Mouse (Mus musculus) A20 (cell line): ENCODE data around the gene Vamp4.
"Not testable (repeated sequence)": the region's sequence is repeated elsewhere in the genome, so short reads cannot be mapped to it uniquely, and the experiment has no call there.

Experiments used
- DNase-seq: peaks from one replicate; pipeline ENCODE4 v3.0.0-alpha.2; 2011; ENCODE audit warnings: low read depth, low spot score

Vamp4 gene

DNA sequence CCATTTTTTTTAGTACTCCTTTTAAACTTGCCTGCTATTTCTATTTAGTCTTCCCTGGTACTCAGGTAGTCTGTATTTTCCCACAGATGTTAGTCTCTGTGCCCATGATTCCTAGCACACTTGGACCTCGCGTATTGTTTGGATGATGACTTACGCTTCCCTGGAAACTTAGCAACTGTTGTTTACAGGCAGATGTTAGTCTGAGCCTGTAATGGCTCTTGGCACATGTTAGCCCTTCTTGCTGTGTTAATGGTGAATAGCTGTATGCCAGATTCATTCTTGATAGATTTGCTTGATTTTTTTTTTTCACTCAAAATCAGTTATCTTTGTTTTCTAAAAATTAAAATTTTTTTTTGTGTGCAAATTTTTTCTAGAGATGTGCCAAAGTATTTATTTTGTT lies 18.3 kb downstream of the Vamp4 start:
- DNase-seq: no peak

DNA sequence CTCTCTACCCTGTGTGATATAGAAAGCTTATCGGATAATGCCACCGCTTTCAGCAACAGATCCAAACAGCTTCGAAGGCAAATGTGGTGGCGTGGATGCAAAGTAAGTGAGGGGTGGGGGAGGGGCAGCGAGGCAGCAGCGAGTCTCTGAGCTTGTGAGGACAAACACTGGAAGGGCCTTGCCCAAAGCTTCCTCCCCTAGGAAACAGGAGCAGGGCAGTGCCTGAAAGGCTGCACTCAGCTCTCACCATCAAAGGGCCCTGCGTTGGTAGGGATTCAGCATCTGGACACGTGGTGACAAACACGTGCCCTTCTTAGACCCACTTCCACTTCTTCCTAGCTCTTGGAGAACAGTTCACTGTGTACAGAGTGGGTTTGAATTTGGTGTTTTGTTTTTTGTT lies 19.1 kb downstream of the Vamp4 start:
- DNase-seq: no peak

DNA sequence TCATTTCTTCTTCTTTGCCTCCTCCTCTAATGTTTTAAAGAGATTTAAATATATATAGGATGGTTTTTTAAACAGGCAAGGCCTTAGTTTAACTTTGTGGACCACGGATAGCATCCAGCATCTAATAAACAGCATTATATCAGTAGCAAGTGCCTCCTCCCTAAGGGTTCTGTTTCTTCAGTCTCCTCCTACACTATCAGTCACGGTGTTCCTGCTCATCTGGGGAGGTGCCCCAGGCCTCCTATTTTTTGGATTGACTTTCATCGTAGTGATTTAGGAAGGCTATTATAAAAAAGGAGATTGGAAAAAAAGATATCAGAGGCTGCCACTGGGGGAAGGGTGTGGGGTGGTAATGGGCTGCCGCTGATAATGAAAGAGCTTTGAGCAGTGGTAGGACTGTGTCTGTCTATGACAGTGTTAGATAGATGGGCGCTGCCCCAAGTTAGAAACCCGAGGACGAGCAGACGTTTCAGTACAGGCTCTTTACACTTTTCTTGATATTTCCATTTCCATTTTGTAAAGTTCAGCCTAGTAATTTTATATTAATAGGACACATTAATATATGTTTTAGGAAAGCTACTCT lies 20.2 kb downstream of the Vamp4 start:
- DNase-seq: no peak

GRCm38 (mm10) chr1:162597379-162598102 lies 27.2 kb downstream of the Vamp4 start:
- DNase-seq: no peak

DNA sequence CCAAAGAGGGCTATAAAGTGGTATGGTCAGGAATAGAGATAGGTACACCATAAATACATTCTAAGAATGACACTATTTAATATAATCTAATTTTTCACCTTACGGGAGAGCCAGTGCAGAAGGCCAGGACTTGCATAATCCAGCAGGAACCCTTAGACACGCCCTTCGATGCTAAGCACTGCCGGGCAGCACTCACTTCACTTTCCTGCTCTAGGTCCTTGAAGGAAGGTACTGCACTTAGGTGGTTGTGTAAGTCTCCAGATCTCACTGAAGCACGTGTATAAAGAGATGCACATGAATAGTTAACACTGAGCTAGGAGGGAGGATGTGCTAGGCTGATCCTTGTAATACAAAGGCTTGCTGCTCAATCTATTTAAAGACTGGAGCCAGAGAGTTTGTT lies 29.3 kb downstream of the Vamp4 start:
- DNase-seq: no peak

- no peak for DNase-seq
Observed at GRCm38 (mm10) chr1:162601288-162601687, 31.0 kb downstream of the Vamp4 start.

DNA sequence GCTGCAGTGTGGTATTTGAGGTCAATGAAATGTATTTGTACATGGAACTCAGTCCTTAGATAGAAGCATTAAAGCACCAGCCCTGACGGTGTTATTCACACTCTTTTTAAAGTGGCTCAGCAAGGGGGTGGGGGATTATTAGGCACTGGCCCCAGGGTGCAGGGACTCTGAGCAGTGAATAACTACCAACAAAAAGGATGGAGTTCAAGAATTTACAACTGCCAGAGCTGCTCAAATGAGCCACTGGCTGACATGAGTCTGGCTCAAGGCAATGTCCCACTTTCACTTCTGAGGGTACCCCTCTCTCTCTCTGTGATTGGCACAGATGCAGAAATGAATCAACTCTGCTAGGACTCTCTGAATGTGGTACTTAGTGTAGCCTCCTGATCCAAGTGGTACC lies 37.8 kb downstream of the Vamp4 start:
- DNase-seq: no peak

- DNase-seq: no peak
Observed at GRCm38 (mm10) chr1:162609633-162610250, 39.4 kb downstream of the Vamp4 start.

- no peak for DNase-seq
Observed at GRCm38 (mm10) chr1:162611191-162611590, 40.9 kb downstream of the Vamp4 start.

DNA sequence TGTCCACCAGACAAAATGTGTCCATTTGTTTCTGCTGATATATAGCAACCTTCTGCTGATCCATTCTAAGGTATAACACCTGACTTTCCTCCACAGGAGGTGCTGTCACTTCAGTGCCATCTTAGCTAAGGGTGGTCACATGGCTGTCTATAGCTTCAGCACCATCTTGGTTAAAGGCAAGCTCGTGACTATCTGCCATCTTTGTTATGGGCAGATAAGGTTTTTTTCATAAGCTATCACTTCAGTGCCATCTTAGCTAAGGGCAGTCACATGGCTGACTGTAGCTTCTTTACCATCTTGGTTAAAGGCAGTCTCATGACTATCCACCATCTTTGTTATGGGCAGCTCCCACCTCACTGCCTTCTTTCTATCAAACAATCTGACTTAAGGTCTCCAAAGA lies 45.2 kb downstream of the Vamp4 start:
- peak; percentile 20 for DNase-seq

GRCm38 (mm10) chr1:162620487-162620886 lies 50.2 kb downstream of the Vamp4 start:
- DNase-seq: peak; percentile 71

- peak; percentile 32 for DNase-seq
Observed at GRCm38 (mm10) chr1:162623895-162624294, 53.6 kb downstream of the Vamp4 start.

DNA sequence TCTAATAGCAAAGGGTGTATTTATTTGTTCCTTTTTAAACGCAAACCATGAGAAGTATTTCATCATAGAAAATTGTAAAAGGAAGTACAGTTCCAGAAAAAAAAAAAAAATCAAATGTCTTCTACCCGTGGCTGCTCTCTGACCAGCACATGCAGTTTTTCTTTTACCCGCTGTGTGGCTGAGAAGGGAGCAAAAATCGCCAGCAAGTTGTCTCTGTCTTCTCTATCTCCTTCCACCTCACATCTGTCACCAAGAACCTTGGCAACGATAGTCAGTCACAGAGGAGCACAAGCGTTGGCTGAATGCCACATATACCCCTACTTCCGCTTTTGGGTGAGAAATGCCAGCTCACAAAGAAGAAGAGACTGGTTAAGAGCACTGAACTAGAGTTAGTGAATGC lies 54.9 kb downstream of the Vamp4 start:
- peak; percentile 85 for DNase-seq

GRCm38 (mm10) chr1:162627821-162628220 lies 57.5 kb downstream of the Vamp4 start:
- not testable (repeated sequence) for DNase-seq

DNA sequence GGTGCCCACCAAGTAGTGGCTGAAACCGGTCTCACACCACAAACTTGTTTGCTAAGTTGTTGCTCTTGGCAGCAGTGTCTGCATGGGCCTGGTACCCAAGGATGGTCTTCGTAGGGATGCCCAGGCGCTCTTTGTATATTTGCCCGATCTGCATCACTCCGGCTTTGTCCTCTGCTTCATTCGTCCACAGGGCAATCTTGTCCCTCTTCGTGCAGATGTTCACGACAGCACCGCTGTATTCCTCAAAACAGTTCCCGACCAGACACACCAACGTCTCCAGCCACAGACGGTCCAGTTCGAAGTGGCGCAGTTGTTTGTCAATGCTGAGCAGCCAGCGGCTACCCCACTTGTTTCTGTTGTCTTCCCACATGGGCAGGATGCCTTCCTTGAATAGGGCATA lies 58.0 kb downstream of the Vamp4 start:
- not testable (repeated sequence) for DNase-seq

GRCm38 (mm10) chr1:162635291-162635931 lies 65.1 kb downstream of the Vamp4 start:
- not testable (repeated sequence) for DNase-seq

DNA sequence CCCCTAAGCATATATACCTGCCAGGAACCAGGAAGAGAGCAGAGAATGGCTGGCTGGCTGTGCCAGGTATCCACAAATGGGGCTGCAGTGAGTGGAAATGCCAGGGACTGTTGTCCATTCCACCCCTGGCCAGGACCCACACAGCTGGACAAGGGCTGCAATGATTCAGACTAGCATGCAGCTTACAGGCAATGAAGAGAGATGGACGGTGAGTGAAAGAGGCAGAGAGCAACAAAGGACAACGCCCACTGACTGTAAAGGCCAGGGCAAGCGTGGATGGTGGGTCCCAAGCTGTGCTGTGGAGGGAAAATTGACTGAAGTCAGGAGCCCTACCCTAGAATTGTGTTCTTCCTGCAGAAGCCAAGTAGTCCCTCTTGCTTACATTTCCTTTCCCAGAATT lies 66.2 kb downstream of the Vamp4 start:
- DNase-seq: no peak

GRCm38 (mm10) chr1:162638535-162638934 lies 68.2 kb downstream of the Vamp4 start:
- DNase-seq: no peak

DNA sequence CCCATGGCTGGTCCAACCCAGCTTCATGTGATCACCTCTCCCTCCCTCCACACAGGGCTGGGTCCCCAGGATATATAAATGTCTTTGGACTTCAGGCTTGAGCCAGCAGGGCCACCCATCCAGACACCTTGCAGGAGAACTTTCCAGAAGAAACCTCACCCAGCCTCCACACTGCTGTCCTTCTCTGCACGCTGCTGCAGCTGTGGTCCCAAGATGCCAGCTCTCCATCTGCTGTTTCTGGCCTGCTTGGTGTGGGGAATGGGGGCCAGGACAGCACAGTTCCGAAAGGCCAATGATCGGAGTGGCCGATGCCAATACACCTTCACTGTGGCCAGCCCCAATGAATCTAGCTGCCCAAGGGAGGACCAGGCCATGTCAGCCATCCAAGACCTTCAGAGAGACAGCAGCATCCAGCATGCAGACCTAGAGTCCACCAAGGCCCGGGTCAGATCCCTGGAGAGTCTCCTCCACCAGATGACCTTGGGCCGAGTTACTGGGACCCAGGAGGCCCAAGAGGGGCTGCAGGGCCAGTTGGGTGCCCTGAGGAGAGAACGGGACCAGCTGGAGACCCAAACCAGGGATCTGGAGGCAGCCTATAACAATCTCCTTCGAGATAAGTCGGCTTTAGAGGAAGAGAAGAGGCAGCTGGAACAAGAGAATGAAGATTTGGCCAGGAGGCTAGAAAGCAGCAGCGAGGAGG lies 68.9 kb downstream of the Vamp4 start, which contains the start of gene Myoc:
Gene Myoc, plus strand, starts transcription at position 105 of the 700 bp plus-strand sequence.
- DNase-seq: no peak

- DNase-seq: no peak
Observed at GRCm38 (mm10) chr1:162639861-162640260, 69.5 kb downstream of the Vamp4 start.

DNA sequence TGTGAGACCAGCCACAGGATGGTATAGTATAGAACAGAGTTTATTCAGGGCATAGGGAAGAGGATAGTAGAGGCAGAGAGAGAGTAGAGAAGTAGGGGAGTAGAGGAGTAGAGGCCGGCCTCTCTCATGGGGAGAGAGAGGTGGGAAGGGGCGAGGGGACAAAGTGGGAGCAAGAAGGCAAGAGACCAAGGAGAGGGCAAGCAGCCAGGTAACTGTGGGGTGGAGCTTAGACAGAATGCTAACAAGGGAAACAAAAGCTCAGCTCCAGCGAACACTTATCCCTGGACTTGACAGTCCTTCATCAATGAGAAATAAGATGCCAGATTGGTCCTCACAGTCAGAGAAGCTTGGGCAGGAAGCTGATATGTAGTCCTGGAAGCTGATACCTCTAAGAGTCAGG lies 72.3 kb downstream of the Vamp4 start:
- DNase-seq: no peak

DNA sequence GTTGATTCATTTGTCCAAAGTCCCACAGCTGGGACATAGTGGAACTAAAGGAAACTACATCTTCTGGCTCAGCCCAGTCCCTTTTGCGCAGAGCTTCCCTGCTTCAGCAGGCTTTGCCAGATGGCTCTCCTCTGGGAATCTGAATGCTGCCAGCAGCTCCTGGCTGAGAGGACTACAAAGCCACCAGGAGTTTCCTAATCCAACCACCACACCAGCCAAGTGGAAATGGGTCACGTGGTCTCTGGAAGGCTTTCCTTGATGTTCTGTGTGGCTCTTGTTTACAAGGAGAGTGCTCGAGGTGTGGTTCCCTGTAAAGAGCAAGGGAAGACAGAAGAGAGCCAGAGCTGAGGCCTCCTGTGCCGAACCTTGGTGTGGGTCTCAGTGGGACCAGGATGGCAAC lies 73.4 kb downstream of the Vamp4 start:
- no peak for DNase-seq
